9 mouse cellular contexts compared by ENCODE assay signal in the genomic region with DNA sequence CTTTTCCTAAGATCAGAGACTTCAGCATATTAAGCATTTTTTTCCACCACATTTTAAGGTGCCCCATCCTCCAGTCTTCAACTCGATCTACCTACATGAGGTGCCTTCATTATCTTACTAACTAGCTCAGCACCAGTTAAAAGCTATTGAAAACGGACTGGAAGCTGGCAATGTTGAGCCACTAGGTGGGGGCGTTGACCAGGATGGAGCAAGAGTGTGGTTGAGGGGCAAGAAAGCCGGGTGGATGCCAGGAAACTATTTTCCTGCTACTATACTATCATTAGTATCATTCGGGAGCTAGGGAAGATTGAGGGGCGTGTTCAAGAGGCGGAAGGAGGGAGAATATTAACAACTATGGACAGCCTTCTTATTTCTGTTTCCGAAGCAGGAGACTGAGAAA. TPM values are rescaled to one million over a fixed set of nuclear protein-coding genes. Genes with fewer than 3 reads are reported as not detected.
DNase-seq lines count a peak whose midpoint lies in the region; ATAC-seq and TF ChIP-seq lines count a peak whose summit lies in the region.
"Had no signal": no experiment of that assay in that cellular context is flagged by ENCODE, and none has a peak within 500 bp of the region (broad histone marks: within the 10 kb centered on the region; RNA-seq: fewer than 3 reads in every experiment).

No protein-coding gene starts in this region.

- H3K4me2 ChIP-seq in heart, embryonic 14.5 days (ENCODE audit: low read length) = peak overlapping the region; percentile 99
- peak overlapping the region; percentile 96 for H3K4me2 ChIP-seq in midbrain, postnatal 0 days (ENCODE audit: low read depth, low read length, poor library complexity, severe bottlenecking)

- H3K4me1 ChIP-seq in heart, embryonic 14.5 days (ENCODE audit: control insufficient read depth in 2 of 2, insufficient read depth in 2 of 2, low read length in 2 of 2) = peaks cover 7 to 11% of the 10 kb centered on the region in 2 experiments
- H3K4me1 ChIP-seq in midbrain, postnatal 0 days (ENCODE audit: insufficient read depth, low read length) = no peaks in the 10 kb centered on the region

- ATAC-seq in heart, embryonic 14.5 days (ENCODE audit: insufficient number of reproducible peaks, insufficient read depth, low FRiP score, low read depth) = no peak
- ATAC-seq in midbrain, postnatal 0 days (ENCODE audit: low FRiP score) = peak; percentile 25; the same call in 1 of the 2 replicates
- no peak for ATAC-seq in cerebellum, adult (ENCODE audit: insufficient number of reproducible peaks, low FRiP score, low TSS enrichment)

- no peaks in the 10 kb centered on the region for H3K9me3 ChIP-seq in heart, embryonic 14.5 days (ENCODE audit: control insufficient read depth, low read length)
- H3K9me3 ChIP-seq in midbrain, postnatal 0 days (ENCODE audit: low read length) = no peaks in the 10 kb centered on the region

- H3K27me3 ChIP-seq in heart, embryonic 14.5 days (ENCODE audit: control insufficient read depth, insufficient read depth, low read length) = peaks cover 20% of the 10 kb centered on the region
- H3K27me3 ChIP-seq in midbrain, postnatal 0 days (ENCODE audit: insufficient read depth, low read length) = peaks cover 11% of the 10 kb centered on the region; the same call in 1 of the 2 replicates

- H3K4me3 ChIP-seq in heart, embryonic 14.5 days (ENCODE audit: control insufficient read depth in 1 of 2, insufficient read depth in 1 of 2, low read depth in 1 of 2, low read length in 2 of 2) = no peak overlapping the region
- peak overlapping the region; percentile 83; the same call in 1 of the 2 replicates for H3K4me3 ChIP-seq in midbrain, postnatal 0 days (ENCODE audit: low read depth, low read length)

- WGBS in heart, embryonic 14.5 days = 10% methylated on average over 8 of the region's 8 CpGs
- 17% methylated on average over 8 of the region's 8 CpGs for WGBS in midbrain, postnatal 0 days

- H3K27ac ChIP-seq in heart, embryonic 14.5 days (replicated peaks in 1 of 2; ENCODE audit: control insufficient read depth in 1 of 2, insufficient read depth in 1 of 2, low read depth in 2 of 2, low read length in 2 of 2) = no peak overlapping the region
- H3K27ac ChIP-seq in midbrain, postnatal 0 days (ENCODE audit: low read depth, low read length) = no peak overlapping the region
- H3K27ac ChIP-seq: macrophage had no signal

- peak; percentile 88 for TF ChIP-seq CTCF in midbrain, postnatal 0 days (IDR thresholded peaks at IDR 0.05)

- H3K9ac ChIP-seq in heart, embryonic 14.5 days (ENCODE audit: low read length) = no peak overlapping the region
- no peak overlapping the region for H3K9ac ChIP-seq in midbrain, postnatal 0 days (replicated peaks; ENCODE audit: low read length, poor library complexity, severe bottlenecking)

- peak; percentile 3 to 7 for DNase-seq in layer of hippocampus, postnatal 36 days
- DNase-seq in layer of hippocampus, adult 8-10 months (ENCODE audit: low spot score in 2 of 2) = no peak
- peak; percentile 62 for DNase-seq in adrenal gland, postnatal 14 days
- peak; percentile 59 for DNase-seq in kidney, postnatal 10 days
- peak; percentile 76 for DNase-seq in midbrain, postnatal 0 days (ENCODE audit: low spot score)
- DNase-seq in spleen, postnatal 10 days (ENCODE audit: low spot score in 2 of 2) = no peak

- no peaks in the 10 kb centered on the region for H3K36me3 ChIP-seq in heart, embryonic 14.5 days (ENCODE audit: control insufficient read depth, insufficient read depth, low read length)
- H3K36me3 ChIP-seq in midbrain, postnatal 0 days (ENCODE audit: insufficient read depth, low read length) = no peaks in the 10 kb centered on the region

RNA-seq across cellular contexts. Expression of a gene that starts 1.5 kb away (rescaled TPM):
- total RNA-seq in layer of hippocampus, postnatal 36 days (2021) = 10 to 100 TPM in 1 of 2 experiments, 1 to 10 TPM in 1; 9.9 to 14.6 TPM
- total RNA-seq in layer of hippocampus, adult 8-10 months (2022) = 10 to 100 TPM in 3 of 4 experiments, 1 to 10 TPM in 1; 9.8 to 13.8 (median 12.3) TPM
- total RNA-seq in adrenal gland, postnatal 14 days (2021) = 9.1 and 10.4 TPM in 2 replicates
- 0.49 and 0.63 TPM in 2 replicates for polyA plus RNA-seq in heart, embryonic 14.5 days (2014; fragmentation: Nextera tagmentation; extraction: Ambion mirVana)
- 20.6 and 23.5 TPM in 2 replicates for total RNA-seq in midbrain, postnatal 0 days (2014; rRNA removed)
- polyA plus RNA-seq in midbrain, postnatal 0 days (2015; fragmentation: Nextera tagmentation; extraction: Ambion mirVana) = 4.1 and 4.6 TPM in 2 replicates
- polyA plus RNA-seq: macrophage had no signal

Comparison
In these comparisons a context has a peak if more than half of its experiments do, and no peak if none do; other contexts are left out.
1. DNase-seq: peak in layer of hippocampus, postnatal 36 days (2 of 2), adrenal gland, postnatal 14 days (single experiment), kidney, postnatal 10 days (single experiment) and midbrain, postnatal 0 days (single experiment); none in layer of hippocampus, adult 8-10 months (0 of 2) and spleen, postnatal 10 days (0 of 2).